Mouse (Mus musculus): ENCODE measurements around the gene Gfra1.

The Gfra1 gene

DNA sequence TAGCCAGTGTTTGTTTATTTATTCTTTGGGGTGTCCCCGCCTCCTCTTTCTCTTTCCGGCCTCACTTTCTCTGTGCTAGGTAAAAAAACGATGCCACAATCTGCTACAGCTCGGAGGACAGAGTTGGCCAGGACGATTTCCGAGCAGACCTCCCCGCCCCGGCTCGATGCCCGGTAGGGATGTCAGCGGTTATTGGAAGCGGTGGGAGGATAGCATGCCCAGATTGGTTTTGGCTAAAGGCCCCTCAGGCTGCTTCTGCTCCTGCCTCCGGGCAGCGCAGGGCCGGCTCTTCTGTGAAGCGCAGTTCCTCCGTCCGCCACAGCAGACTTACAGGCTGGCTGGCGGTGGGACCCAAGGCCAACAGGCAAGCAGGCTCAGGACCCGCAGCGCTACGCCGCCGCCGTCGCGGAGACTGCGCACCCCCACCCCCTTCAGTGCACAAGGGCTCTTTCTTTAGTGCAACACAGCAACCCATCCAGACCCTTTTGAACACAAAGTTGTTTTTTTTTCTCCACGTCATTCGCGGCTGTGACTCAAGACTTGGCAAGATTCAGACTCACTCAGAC, at the start of gene Gfra1:
Gfra1 (minus strand) TSS at position 414 of the 566 bp plus-strand sequence.
- peak; percentile 72 to 83 for DNase-seq

DNA sequence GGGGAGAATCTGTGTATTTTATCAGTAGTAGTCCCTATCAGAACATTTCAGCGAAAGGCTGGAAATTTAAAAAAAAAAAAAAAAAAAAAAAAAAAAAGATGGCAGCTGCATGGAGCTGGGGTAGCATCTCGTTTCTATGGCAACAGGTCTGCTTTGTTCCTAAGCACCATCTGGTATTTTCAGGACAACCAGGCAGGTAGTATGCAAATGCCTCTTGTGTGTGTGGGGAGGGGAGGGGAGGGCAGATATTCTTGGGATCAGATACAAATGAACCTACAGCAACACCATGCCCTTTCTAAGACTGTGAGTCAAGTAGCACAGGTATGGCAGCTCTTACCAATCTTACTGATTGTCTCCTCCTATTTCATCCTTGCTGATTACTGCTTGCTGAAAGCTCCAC, 44.3 kb upstream of the Gfra1 start:
- DNase-seq = no peak

DNA sequence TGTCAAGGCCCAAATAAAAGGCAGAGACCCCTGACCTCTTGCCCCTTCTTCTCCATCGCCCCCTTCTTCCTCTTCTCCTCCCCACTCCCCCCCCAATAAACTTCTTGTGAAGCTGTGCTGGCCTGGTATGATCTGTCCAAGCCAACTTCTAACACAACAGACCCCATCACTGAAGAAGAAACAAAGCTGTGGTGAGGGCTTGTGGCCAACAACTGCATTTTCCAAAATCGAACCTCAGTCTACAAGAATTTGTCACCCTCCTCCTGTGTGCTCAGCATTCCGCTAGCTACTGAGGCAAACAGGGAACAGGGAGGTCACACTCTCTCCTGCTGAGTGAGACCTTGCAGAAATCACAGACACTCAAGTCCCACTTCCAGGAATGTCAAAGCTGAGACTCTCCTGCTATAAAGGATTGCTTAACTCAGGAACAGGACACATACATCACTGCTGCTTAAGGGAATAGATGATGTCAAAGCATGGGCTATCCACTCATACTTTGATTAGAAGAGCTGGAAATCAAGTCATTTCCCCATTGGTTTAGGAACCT, 43.8 kb upstream of the Gfra1 start:
- DNase-seq = no peak

DNA sequence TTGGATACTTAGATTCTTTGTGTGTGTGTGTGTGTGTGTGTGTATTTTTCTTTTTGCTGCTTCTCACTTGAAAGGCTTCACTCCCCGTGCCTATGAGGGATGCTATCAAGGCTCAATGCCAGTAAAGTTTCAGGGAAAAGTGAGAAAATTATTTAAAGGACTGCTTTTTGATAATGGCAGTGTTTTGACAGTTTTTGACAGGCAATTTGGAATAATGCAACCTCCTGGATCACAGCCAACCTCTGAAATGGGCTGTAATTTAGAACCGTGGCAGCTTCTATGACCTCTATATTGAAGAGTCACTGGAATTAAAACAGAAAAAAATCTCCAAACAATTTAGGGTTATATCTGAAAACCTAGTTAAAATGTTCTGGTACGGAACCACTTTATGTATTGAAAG, 41.4 kb upstream of the Gfra1 start:
- no peak for DNase-seq

DNA sequence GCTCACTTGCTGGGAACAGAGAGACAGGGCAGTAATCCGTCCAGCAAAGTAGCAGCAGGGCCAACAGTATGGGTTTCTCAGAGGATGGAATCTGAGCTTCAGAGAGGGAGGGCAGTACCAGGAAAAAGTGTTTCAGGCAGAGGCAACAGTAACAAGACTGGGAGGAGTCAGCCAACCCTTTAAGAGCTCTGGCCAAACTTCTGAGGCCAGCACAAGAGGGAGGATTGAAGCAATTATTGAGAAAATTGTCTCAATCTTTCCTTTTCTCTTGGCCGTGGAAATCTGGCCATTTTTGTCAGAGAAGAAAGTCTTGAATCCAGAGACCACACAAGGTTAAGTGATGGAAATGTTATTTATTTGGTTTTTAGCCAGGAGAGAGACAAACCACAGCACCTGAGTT, 31.0 kb upstream of the Gfra1 start:
- no peak for DNase-seq

DNA sequence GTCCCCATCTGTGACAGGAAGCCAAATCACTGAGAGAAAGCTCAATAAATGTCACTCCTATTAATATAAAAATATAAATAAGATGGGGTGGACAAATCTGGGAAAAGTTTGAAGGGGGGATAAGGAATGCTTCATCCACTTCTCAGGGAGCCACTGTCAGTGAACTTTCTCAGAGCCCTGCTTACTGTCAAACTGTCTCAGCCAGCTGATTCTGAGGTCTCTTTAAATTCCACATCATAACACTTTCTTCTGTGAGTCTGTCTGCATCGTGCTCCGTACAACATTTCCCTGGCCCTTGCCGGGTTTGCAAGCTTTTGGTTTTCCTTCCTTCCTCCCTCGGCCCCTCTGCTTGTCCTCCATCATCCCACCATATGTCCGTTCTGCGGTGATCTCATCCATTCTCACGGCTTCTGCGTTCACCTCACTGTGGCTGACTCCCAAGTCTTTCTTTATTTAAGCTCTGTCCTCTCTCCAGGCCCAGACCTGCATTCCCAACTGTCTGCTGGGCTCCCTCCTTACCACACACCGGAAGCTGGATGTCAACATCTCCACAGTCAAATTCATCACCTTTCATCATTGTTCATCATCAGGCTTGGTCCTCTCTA, 26.8 kb upstream of the Gfra1 start:
- no peak for DNase-seq

DNA sequence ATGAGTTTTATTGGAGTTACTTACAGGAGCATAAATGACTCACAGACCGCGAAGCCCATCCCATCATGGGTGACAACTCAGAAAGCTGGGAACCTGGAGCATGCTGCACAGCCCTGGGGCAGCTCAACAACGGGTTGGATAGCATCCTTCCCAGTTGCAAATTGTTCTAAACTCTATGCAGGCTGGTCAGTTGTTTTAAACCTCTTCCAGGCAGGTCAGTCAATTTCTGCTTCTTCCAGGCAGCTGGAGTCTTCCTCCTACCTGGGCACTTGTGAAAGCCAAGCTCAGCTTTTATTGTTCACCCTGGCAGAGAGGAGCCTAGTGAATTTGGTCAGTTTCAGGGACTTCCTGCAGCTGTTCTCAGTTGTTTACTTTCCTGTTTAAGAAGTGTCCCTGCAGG, 18.5 kb upstream of the Gfra1 start:
- no peak for DNase-seq

DNA sequence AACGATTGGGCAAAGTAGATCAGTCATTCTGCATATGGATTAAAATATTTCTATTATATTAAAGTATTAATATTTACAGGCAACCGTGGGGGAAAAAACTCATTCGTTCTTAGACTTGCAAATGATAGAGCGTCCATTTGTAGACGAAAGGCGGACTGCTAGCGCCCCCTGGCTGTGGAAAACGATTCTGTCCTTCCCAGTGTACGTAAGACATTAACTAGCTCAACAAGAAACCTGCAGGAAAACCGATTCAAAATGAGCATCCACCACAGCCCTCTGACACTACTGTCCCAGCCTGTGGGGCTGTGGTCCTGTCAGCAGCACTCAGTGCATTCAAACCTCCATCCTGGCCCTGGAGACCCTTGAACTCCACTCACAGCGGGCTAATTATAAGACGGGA, 13.7 kb upstream of the Gfra1 start:
- peak; percentile 94 to 96 for DNase-seq

DNA sequence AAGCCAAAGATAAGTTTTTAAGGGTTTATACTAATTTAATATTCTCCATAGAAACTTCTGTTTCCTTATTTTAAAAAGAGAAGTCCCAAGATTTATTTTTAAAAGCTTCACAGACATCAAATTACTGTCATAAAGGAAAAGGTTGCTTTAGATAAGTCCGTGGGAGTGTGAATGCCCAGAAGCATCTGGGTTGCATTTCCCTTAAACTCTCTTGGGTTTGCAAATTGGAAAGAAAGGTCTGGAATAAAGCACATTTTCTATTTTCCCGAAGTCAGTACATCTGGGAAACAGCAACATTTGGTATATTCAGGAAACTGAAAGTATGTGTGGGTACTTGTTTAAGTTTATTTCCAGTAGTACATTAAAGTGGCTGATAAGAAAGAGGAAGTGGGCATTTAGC, 12.6 kb upstream of the Gfra1 start:
- DNase-seq = no peak

DNA sequence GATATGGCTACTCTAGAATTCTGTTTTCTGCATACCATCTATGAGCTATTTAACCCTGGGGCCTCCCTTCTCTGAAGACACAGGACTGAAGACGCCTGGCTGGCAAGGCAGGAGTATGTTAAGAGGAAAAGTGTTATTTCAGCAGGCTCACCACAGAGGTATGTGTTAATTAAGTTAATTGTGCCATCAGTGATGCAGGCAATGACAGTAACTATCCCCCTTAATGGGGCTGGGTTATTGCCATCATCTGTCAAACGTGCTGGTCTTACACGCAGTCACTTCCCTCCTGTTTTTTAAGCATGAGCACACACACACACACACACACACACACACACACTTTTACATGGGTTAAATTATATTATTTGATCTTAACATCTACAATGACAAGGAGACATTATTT, 8.0 kb upstream of the Gfra1 start:
- no peak for DNase-seq

DNA sequence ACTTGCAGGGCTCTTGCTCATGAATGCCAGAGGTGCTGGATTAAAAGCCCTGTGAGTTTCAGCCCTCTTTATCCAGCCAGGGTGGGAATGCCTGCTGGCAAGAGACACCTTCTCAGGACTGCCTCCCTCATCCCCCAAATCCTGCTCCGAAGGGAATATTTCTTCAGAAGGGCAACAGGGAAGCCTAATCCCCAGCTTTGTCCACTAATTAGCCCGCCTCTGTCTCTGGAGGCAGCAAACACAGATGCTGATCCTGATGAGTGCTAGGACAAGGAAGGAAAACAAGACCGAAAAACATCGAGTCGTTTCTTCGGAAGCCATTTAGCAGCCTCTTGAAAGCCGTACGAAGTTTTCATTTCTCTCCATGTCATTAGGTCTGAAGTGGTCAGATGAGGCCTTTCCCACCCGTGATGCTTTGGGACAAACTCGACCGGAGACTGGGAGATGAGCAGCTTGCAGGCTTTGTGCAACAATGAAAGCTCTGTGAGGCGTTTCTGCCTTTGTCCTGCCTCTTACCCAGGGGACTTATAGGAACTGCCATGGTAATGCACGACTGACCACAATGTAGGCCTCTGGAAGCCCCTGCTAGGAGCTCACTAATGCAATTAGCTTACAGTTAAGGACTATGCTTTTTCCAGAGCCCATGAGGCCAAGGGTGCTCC, 4.8 kb upstream of the Gfra1 start:
- DNase-seq = no peak

DNA sequence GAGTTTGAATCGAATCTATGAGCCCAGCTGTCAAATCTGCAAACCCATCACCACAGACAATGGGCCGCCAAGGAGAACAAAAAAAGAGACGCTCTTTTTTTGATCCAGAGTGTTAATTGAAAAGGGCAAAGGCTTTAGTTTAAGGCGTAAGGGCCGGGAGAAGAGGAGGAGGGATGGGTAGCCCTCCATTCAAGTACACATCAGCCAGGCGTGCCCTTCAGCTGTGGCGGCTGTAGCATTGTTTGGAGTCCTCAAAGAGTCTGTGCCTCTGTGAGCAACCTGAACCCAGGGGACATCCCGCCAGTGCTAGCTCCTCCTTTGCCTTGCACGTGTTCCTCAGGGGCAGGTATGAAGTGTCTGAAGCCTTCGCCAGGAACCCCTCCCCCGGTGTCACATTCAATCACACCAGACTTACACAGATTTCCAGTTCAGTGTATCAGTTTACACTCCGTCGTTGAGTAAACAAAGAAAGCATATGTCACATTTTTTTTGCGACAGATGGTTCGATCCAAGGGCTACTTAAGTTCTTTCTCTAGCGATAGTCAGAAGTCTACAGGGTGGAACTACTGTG, 867 bp upstream of the Gfra1 start:
- peak; percentile 20 to 30 for DNase-seq

DNA sequence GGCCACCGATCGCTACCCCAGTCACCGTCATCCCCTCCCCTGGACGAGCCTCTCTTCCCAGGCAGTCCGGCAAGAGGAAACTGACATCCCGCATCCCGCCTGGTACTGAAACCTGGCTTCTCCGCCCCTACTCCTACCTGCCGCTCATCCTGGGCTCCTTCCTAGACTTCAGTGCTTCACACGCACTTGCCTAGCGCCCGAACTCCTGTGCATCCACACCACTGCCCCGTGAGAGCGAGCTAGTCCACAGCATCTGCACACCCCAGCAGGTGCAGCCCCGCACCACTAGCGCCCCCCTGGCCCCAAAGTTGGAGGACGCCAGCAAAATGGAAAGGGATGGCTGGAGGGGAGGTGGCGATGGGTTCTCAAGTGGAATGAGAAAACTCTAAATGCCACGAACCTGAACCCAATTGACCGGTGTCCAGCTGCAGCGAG, 631 bp downstream of the Gfra1 start:
- peak; percentile 66 to 77 for DNase-seq

DNA sequence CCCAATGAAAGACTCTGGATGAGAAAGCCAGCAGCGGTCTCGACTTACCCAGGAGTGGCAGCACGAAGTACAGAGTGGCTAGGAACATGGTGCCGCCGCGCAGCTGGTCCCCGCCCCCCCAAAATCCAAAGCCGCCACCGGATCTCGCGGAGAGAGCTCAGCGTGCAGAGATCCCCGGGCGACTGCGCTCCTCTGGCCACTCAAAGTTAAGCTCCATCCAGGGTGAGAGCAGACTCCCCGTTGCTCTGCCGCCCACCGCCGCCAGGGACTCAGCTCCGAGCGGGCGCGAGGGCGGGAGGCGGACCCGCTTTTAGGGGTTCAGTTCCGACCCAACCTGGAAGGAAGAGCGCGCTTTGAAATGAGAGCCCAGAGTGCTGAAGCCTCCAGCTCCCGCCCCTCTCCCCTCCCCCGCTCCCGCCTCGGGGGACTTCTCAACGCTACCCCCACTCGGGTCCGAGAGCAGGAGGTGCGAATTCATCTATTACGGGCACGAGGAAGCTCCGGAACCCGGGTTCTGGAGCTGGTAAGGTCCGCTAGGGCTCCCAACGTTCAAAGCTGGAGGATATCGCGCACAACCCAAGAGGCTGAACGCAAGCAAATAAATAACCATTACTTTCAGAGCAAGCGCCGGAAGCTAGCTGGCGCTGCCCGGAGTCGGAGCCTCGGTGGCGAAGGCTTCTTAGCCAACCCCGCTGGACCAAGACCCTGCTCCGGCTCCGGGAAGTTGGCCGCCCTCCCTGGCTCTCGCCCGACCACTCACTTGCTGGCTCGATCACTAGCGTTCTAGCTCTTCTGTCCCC, 1.2 kb downstream of the Gfra1 start:
- DNase-seq = peak; percentile 72 to 83

DNA sequence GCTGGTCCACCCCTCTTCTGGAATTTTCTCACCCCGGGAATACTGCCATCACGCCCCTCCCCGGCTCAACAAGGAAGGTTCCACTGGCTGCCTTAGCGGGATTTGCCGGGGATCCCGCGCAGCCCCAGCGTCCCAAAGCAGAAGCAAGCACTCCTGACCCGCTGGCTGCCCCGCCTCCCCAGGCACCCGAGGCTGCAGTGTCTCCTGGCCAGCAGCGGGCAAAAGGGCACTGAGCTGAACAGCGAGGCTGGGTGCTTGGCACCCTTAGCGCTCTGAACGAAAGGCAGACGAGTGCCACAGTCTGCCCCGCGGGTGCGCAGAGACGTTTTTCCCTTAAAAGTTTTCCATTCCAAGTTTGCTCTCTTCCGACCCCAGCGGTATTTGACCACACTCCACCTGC, 2.1 kb downstream of the Gfra1 start:
- DNase-seq = peak; percentile 57 to 73

DNA sequence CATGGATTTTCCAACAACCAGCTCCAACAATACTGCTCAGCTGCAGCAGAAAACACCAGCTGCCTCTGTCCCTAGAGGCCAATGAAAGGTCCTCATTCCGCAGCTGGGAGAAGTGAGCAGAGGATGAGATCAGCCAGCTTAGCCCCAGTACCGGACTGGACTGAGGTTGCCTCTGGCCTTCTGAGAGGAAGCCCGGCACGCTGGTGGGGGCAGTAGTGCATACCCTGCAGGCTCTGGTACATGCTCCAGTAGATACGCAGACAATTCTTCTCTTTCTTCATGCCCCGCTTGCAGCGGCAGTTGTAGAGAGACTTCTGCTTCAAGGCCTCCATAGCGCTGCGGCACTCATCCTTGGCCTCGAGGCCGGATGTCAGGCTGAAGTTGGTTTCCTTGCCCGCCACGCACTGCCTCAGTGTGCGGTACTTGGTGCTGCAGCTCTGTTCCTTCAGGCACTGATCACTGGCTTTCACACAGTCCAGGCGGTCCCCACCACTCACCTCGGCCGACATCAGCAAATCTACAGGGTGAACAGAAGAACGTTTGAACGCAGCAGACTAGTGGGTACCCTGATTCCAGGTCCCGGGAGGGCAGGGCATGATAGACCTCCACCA, 2.7 kb downstream of the Gfra1 start:
- peak; percentile 45 to 60 for DNase-seq

DNA sequence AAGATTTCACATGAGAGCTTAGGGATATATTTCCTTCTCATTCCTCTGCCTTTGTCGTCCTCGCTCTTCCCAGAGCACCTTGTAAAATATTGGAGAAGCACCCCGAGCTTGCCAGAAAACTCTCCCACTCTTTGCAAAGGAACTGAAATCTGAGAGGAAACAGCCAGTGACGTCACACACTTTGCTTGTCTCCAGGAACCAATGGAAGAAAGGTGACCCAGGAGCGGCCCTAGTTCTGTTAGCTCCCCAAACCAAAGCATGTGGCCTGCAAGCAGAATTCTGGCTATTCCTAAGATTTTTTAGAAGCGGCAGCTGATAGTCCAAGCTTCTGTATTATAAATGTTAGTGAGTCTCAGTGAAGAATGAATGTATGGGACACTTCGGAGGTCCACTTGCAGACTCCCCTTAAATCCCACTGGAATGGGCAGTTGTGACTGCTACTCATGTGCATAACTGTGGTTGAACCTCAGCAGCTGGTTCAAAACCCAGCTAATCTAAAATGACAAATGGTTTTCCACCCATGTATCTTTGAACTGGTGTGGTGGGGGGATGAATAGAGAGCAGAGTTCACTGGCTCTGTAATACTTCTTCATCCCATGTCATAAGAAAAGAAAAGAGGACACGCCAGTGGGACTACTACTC, 3.4 kb downstream of the Gfra1 start:
- peak in 1 of 2 experiments; percentile 28 for DNase-seq

DNA sequence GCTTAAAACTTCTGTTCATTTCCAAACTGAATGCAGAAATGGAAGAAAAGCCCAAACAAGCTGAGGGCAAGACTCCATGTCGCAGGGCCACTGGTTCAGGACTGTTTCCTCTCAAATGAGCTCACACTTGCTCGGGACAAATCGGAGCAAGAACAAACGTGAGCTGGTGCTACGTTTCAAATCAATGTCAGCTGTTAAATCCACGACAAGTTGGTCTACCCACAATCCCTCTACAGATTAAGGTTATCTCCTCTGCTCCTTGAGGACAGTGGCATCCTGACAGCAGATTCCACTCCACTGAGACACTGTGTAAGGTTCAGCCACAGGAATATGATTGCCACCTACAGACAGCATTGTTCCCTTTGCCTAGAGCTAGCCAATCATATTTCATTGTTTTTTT, 4.4 kb downstream of the Gfra1 start:
- DNase-seq = no peak

DNA sequence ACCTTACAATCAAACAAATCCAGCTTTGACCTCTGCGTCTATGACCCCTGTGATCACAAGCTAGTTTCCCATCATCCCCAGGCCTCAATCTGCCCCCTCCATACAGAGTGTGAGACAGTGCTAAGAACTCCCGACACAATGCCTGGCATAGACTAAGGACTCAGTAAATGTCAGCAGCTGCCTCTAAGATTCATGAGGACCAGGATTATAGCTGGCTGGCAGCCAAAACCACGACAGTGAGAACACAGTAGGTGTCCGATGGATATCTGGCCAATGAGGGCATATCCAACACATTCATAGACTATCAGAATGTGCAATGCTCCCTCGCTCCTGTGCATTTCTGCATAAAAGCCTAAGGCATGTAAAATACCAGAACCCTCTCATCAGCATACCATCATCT, 5.0 kb downstream of the Gfra1 start:
- DNase-seq = no peak

DNA sequence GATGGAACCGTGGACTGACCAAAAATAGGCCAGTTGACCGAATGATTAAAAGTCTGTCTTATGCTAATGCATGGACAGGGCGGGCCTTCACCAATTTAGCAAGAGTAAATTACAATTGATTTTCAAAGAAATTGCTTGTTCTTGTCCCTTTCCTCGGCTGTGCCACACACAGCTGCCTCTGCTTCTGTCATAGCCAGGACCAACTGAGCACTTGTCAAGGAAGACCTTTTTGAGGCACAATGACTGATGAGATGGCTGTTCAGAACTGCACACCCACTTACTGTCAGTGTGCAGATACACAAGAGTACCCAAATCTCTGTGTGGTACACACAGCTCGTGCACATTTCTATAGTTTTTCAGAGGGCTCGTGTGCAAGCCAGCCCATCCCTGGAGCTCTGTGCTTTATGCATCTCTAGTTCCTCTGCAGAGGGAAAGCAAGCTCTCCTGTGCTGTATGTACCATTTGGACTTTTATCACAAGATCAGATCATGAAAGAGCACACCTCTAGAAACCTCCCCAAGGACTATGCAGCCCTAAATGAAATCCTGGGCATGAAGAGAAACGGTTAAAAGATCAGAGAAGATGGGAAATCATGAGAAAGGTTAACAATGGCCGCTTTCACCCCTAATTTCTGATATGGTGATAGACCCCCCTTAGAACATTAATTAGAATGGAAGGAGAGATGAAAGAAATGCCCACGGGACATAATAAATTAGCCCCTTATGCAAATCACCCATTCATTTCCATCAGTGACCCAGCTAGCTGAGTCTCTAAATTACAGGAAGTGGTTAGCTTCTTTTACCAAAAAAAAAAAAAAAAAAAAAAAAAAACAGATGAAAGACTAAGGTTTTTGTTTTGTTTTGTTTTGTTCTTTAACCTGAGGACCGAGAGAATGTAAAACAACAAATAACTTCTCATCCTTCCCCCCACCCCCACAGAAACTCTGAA, 12.7 kb downstream of the Gfra1 start:
- DNase-seq = no peak

DNA sequence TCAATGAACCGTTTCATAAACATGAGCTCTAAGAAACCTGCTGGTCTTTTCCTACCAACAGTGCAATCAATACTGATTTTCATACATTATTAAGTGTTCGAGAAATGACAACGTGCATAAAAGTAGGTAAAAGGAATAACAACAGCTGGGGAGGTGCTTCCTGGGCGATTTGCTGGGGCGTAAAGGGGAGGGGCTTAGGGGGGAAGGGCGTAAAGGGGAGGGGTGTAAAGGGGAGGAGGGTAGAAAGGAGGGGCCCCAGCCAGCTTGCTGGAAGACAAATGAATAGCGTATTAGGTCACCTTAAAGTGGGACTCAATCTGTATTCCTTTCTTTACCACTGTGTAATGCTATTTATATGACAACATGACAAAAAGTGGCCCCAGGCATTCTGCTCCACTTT, 13.9 kb downstream of the Gfra1 start:
- DNase-seq = no peak
